Mouse (Mus musculus) kidney, adult 2 months (tissue): ENCODE data around the gene Stard7.

Source experiments
- CTCF ChIP-seq: fragments of 200-500 bp; conservative IDR thresholded peaks from 2 replicates; pipeline ENCODE4 v1.5.1; 2011; ENCODE audit warnings: low read depth, mild to moderate bottlenecking, control low read depth, low read length, moderate library complexity, mixed read lengths; ENCODE audit not compliant: insufficient read depth, insufficient read length
- POLR2A ChIP-seq: fragments of 200-500 bp; IDR thresholded peaks from one replicate; pipeline ENCODE4 v1.6.1; 2011; ENCODE audit warnings: low read depth, low read length, control low read depth

DNA sequence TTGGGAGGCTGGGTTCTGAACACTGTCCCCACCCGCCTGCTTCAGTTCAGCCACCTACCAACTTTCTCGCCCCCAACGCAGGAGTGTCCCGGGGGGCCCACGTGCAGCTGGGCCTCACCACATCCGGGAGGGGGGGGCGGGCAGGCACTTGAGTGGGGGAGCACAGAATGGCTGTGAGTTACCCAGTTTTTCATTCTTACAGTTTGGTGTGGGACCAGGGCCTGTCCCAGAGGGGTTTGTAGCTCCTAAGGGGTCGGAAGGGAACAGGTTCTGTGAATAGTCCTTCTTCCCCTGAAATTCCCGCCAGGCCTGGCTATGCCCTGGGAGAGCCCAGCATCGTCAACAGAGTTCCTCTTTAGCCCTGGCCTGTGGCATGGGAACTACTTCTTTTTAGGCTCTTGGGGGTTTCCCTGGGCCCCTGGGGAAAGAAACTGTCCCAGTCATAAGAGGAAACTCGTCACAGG lies 65.1 kb downstream of the Stard7 start:
- TF ChIP-seq CTCF: no peak
- no peak for TF ChIP-seq POLR2A
